Mouse (Mus musculus) midbrain, embryonic 13.5 days (tissue): ENCODE measurements around the gene Vangl2. TPM values are rescaled to one million over a fixed set of nuclear protein-coding genes. Genes with fewer than 3 reads are reported as not detected.

Source experiments
- ATAC-seq: fragments of 200-750 bp; cut with Nextera tagmentation; 2 replicates; pipeline ENCODE4 v1.8.0; 2017; ENCODE audit warnings: mild to moderate bottlenecking, moderate TSS enrichment, moderate library complexity
- H3K27ac ChIP-seq: fragments of 300-500 bp; sonication (generic); 2 replicates; pipeline ENCODE4 v1.5.1; 2015; ENCODE audit warnings: inconsistent platforms, mild to moderate bottlenecking, moderate library complexity
- H3K27me3 ChIP-seq: fragments of 300-500 bp; sonication (generic); 2 replicates; pipeline ENCODE4 v1.6.1; 2015; ENCODE audit warnings: mild to moderate bottlenecking, inconsistent platforms
- H3K36me3 ChIP-seq: fragments of 300-500 bp; sonication (generic); 2 replicates; pipeline ENCODE4 v1.6.1; 2015; ENCODE audit warnings: mild to moderate bottlenecking, inconsistent platforms
- H3K4me1 ChIP-seq: fragments of 300-500 bp; sonication (generic); replicated peaks from 2 replicates; pipeline ENCODE4 v1.6.1; 2015; ENCODE audit warnings: inconsistent platforms
- H3K4me2 ChIP-seq: fragments of 300-500 bp; sonication (generic); replicated peaks from 2 replicates; pipeline ENCODE4 v1.6.1; 2015; ENCODE audit warnings: moderate library complexity, mild to moderate bottlenecking, inconsistent platforms
- H3K4me3 ChIP-seq: fragments of 300-500 bp; sonication (generic); replicated peaks from 2 replicates; pipeline ENCODE4 v1.5.1; 2015; ENCODE audit warnings: mild to moderate bottlenecking, inconsistent platforms
- H3K9ac ChIP-seq: fragments of 300-500 bp; sonication (generic); replicated peaks from 2 replicates; pipeline ENCODE4 v1.6.1; 2015; ENCODE audit warnings: mild to moderate bottlenecking, inconsistent platforms
- H3K9me3 ChIP-seq: fragments of 300-500 bp; sonication (generic); 2 replicates; pipeline ENCODE4 v1.6.1; 2016; ENCODE audit warnings: mild to moderate bottlenecking, inconsistent platforms
- WGBS: fragments of 180-500 bp; shearing (Covaris S2); methylation state at CpG from one replicate; pipeline ENCODE4 v1.1.7; 2015; 5-methylcytosine and 5-hydroxymethylcytosine counted together
- polyA plus RNA-seq: library from polyadenylated mRNA; unstranded; fragments of >200 nt; fragmentation: Nextera tagmentation; extraction: Ambion mirVana; gene quantifications from 2 replicates; pipeline ENCODE4 v1.2.1, GENCODE M21; 2015

Gene Vangl2
- 57.1 and 60.0 TPM in 2 replicates for polyA plus RNA-seq

GRCm38 (mm10) chr1:172028394-172029275 is at the start of gene Vangl2:
TSS of gene Vangl2 (minus strand) at chr1:172028444.
- no peaks in the 10 kb centered on the region for H3K9me3 ChIP-seq
- peak within 1 kb of the TSS; percentile 97 for H3K27ac ChIP-seq
- H3K4me3 ChIP-seq = peak within 1 kb of the TSS; percentile 88
- no peak for ATAC-seq
- H3K4me1 ChIP-seq = peaks cover 44% of the 10 kb centered on the region
- H3K4me2 ChIP-seq = peak within 1 kb of the TSS; percentile 87
- H3K36me3 ChIP-seq = peaks cover 2% of the 10 kb centered on the region; the same call in 1 of the 2 replicates
- H3K27me3 ChIP-seq = no peaks in the 10 kb centered on the region
- WGBS = 27% methylated on average over 21 of the region's 21 CpGs
- H3K9ac ChIP-seq = peak within 1 kb of the TSS; percentile 97

- no peak overlapping the region for H3K4me2 ChIP-seq
- H3K4me1 ChIP-seq = peaks cover 9% of the 10 kb centered on the region
- no peaks in the 10 kb centered on the region for H3K9me3 ChIP-seq
- H3K27ac ChIP-seq = no peak overlapping the region
- ATAC-seq = no peak
- H3K9ac ChIP-seq = no peak overlapping the region
- H3K36me3 ChIP-seq = peaks cover 65% of the 10 kb centered on the region
- 87% methylated on average over 5 of the region's 5 CpGs for WGBS
- H3K27me3 ChIP-seq = no peaks in the 10 kb centered on the region
- H3K4me3 ChIP-seq = no peak overlapping the region
Observed at GRCm38 (mm10) chr1:172077981-172078380, 49.7 kb upstream of the Vangl2 start.

DNA sequence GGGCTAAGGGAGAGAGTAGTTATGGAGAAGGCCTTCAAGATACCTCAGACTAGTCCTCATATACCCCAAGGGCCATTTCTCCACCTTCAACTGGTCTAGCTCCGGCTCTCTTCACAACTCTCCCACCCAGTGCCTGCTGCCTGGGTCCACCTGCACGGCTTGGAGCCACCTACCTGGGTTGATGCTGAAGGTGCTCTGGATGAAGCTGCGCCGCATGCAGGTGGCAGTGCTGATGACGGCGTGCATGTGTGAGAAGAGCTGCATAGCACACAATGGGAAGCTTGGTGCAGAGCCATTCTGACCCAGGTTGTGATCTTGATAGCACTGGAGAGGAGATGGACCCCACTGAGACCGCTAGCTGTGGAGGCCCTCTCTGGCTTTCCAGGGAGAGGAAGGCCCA is 44.4 kb upstream of the Vangl2 start:
- Histone ChIP-seq H3K4me2 (no peak overlapping the region), H3K27ac (no peak overlapping the region), H3K4me1 (no peaks in the 10 kb centered on the region), H3K9me3 (no peaks in the 10 kb centered on the region), H3K36me3 (peaks cover 92% of the 10 kb centered on the region), H3K4me3 (no peak overlapping the region), H3K27me3 (no peaks in the 10 kb centered on the region), H3K9ac (no peak overlapping the region)
- 95% methylated on average over 7 of the region's 7 CpGs for WGBS
- ATAC-seq = no peak

GRCm38 (mm10) chr1:172071556-172071955 is 43.3 kb upstream of the Vangl2 start:
- Histone ChIP-seq H3K4me2 (no peak overlapping the region), H3K9ac (no peak overlapping the region), H3K4me1 (no peaks in the 10 kb centered on the region), H3K27me3 (no peaks in the 10 kb centered on the region), H3K9me3 (no peaks in the 10 kb centered on the region), H3K4me3 (no peak overlapping the region), H3K27ac (no peak overlapping the region), H3K36me3 (peaks cover 100% of the 10 kb centered on the region)
- no peak for ATAC-seq
- 64% methylated on average over 4 of the region's 4 CpGs for WGBS

- no peak overlapping the region for H3K9ac ChIP-seq
- H3K9me3 ChIP-seq = no peaks in the 10 kb centered on the region
- ATAC-seq = no peak
- no peak overlapping the region for H3K4me3 ChIP-seq
- WGBS = 78% methylated on average over 6 of the region's 6 CpGs
- H3K4me1 ChIP-seq = peaks cover 2% of the 10 kb centered on the region
- H3K27me3 ChIP-seq = no peaks in the 10 kb centered on the region
- H3K27ac ChIP-seq = no peak overlapping the region
- peaks cover 100% of the 10 kb centered on the region for H3K36me3 ChIP-seq
- no peak overlapping the region for H3K4me2 ChIP-seq
Observed at GRCm38 (mm10) chr1:172070227-172070626, 42.0 kb upstream of the Vangl2 start.

DNA sequence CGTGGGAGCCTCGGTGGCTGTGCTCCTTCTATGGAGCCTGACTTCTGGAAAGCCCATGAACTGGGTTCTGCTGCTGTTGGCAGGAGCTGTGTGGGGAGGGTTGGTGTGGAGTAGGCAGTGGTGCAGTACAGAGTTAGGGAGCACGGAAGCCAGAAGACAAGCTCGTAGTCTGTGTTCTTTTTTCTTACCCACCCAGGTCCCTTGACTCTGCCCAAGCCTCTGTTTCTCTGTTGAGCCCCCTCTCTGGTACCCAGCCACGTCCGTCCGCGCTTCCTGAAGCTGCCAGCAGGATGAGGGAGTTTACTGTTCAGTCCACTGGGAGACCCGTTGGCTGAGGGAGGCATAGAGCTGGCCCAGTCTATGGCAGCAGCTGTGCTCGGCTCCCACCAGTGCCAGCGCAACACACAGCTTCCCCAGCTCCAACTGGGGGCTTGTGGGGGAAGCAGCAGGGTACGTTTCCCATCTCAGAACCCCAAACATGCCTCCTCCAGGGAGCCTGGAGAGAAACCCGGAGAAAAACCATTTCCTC is 36.4 kb upstream of the Vangl2 start:
- peak overlapping the region; percentile 28; the same call in 1 of the 2 replicates for H3K9ac ChIP-seq
- peak; percentile 63 for ATAC-seq
- H3K4me3 ChIP-seq = no peak overlapping the region

GRCm38 (mm10) chr1:172063291-172064023 is 35.2 kb upstream of the Vangl2 start:
- Histone ChIP-seq H3K4me1 (peaks cover 55% of the 10 kb centered on the region), H3K27ac (0 out of 2 replicates have a peak overlapping the region, but pooled peaks have one; percentile 4)
- no peak for ATAC-seq

More for the DNA sequence above, 36.4 kb upstream of the Vangl2 start:
- H3K9me3 ChIP-seq = no peaks in the 10 kb centered on the region
- peaks cover 43% of the 10 kb centered on the region for H3K4me1 ChIP-seq
- H3K36me3 ChIP-seq = peaks cover 56% of the 10 kb centered on the region
- peak overlapping the region; percentile 78 for H3K27ac ChIP-seq
- H3K4me2 ChIP-seq = no peak overlapping the region
- H3K27me3 ChIP-seq = no peaks in the 10 kb centered on the region
- 50% methylated on average over 13 of the region's 13 CpGs for WGBS

GRCm38 (mm10) chr1:172062101-172062500 is 33.9 kb upstream of the Vangl2 start:
- Histone ChIP-seq H3K4me3 (no peak overlapping the region), H3K9ac (no peak overlapping the region), H3K4me2 (no peak overlapping the region), H3K4me1 (peaks cover 69% of the 10 kb centered on the region), H3K27me3 (no peaks in the 10 kb centered on the region), H3K27ac (peak overlapping the region; percentile 82), H3K9me3 (no peaks in the 10 kb centered on the region), H3K36me3 (peaks cover 30% of the 10 kb centered on the region)
- 83% methylated on average over 2 of the region's 2 CpGs for WGBS
- ATAC-seq = no peak

More at GRCm38 (mm10) chr1:172063291-172064023, 35.2 kb upstream of the Vangl2 start:
- 70% methylated on average over 4 of the region's 4 CpGs for WGBS
- Histone ChIP-seq H3K9ac (no peak overlapping the region), H3K9me3 (no peaks in the 10 kb centered on the region), H3K27me3 (no peaks in the 10 kb centered on the region), H3K4me3 (no peak overlapping the region), H3K4me2 (no peak overlapping the region), H3K36me3 (peaks cover 44% of the 10 kb centered on the region)

DNA sequence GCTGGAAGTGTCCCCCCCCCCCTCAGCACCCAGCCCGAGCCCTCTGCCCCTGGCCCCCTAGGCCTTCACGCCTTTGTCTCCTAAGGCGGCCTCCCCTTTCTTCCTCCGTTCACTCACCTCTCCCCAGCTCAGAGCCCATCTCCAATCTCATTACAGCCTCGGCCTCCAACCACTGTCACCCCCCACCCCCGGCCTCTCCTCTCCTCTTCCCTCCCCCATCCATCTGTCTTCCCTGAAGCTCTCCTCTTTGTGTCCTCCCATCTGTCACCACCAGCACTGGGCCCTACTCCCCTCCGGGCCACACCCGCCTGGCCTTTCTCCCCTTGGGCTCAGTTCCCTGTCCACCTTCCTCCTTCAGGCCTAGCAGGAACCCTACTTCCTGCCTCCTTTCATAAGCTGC is 33.0 kb upstream of the Vangl2 start:
- Histone ChIP-seq H3K4me3 (no peak overlapping the region), H3K9ac (no peak overlapping the region), H3K9me3 (no peaks in the 10 kb centered on the region), H3K36me3 (peaks cover 21% of the 10 kb centered on the region), H3K4me2 (no peak overlapping the region), H3K27ac (peak overlapping the region; percentile 82), H3K4me1 (peaks cover 77% of the 10 kb centered on the region), H3K27me3 (peaks cover 2% of the 10 kb centered on the region; the same call in 1 of the 2 replicates)
- 16% methylated on average over 8 of the region's 8 CpGs for WGBS
- peak; percentile 37 for ATAC-seq

GRCm38 (mm10) chr1:172060659-172061058 is 32.4 kb upstream of the Vangl2 start:
- no peaks in the 10 kb centered on the region for H3K9me3 ChIP-seq
- WGBS = 38% methylated on average over 4 of the region's 4 CpGs
- ATAC-seq = peak; percentile 35

GRCm38 (mm10) chr1:172058874-172059273 is 30.6 kb upstream of the Vangl2 start:
- H3K4me2 ChIP-seq = peak overlapping the region; percentile 27
- peaks cover 81% of the 10 kb centered on the region for H3K4me1 ChIP-seq

More at GRCm38 (mm10) chr1:172060659-172061058, 32.4 kb upstream of the Vangl2 start:
- peaks cover 82% of the 10 kb centered on the region for H3K4me1 ChIP-seq
- no peak overlapping the region for H3K9ac ChIP-seq
- H3K4me3 ChIP-seq = no peak overlapping the region
- peaks cover 7% of the 10 kb centered on the region; the same call in 1 of the 2 replicates for H3K27me3 ChIP-seq
- peaks cover 16% of the 10 kb centered on the region for H3K36me3 ChIP-seq
- peak overlapping the region; percentile 82 for H3K27ac ChIP-seq
- no peak overlapping the region for H3K4me2 ChIP-seq

More at GRCm38 (mm10) chr1:172058874-172059273, 30.6 kb upstream of the Vangl2 start:
- Histone ChIP-seq H3K9ac (no peak overlapping the region), H3K27me3 (peaks cover 12% of the 10 kb centered on the region; the same call in 1 of the 2 replicates), H3K36me3 (no peaks in the 10 kb centered on the region), H3K4me3 (no peak overlapping the region), H3K27ac (peak overlapping the region; percentile 81), H3K9me3 (no peaks in the 10 kb centered on the region)
- 43% methylated on average over 7 of the region's 7 CpGs for WGBS
- peak; percentile 2; the same call in 1 of the 2 replicates for ATAC-seq
